Mouse (Mus musculus): ENCODE results near the gene Wbp1l. TPM values are rescaled to one million over a fixed set of nuclear protein-coding genes. Genes with fewer than 3 reads are reported as not detected.
A peak's percentile ranks its signal among the peaks of the same experiment; 100 is the strongest.

Wbp1l gene
- total and polyA plus RNA-seq, 3 experiments, result 52.9 to 70.0 TPM; not detected in 1

- peaks cover 5 to 36% of the 10 kb centered on the region in 2 experiments for H3K4me1 ChIP-seq (ENCODE audit: control insufficient read depth in 1 of 2, insufficient read depth in 2 of 2, low read length in 2 of 2)
- no peaks in the 10 kb centered on the region for H3K27me3 ChIP-seq (ENCODE audit: control insufficient read depth in 1 of 2, insufficient read depth in 2 of 2, low read length in 2 of 2)
- no peak overlapping the region for H3K4me3 ChIP-seq (ENCODE audit: control insufficient read depth in 1 of 2, insufficient read depth in 1 of 2, low read depth in 2 of 2, low read length in 2 of 2)
- no peak overlapping the region for H3K27ac ChIP-seq (ENCODE audit: control insufficient read depth, low read depth, low read length)
- no peak for TF ChIP-seq POLR2AphosphoS5 (IDR thresholded peaks at IDR 0.05; ENCODE audit: borderline replicate concordance, low read depth, low read length)
- TF ChIP-seq CTCF (IDR thresholded peaks at IDR 0.05 in 2 of 3, conservative IDR thresholded peaks at IDR 0.05 in 1 of 3; ENCODE audit: control insufficient read depth in 1 of 3, insufficient read depth in 1 of 3, low read depth in 2 of 3, low read length in 3 of 3, poor library complexity in 1 of 3, severe bottlenecking in 1 of 3), result no peak
- no peak for TF ChIP-seq NELFE (IDR thresholded peaks at IDR 0.05; ENCODE audit: low read depth, low read length)
- TF ChIP-seq RCOR1 (IDR thresholded peaks at IDR 0.05; ENCODE audit: low read depth, low read length), result no peak
- TF ChIP-seq SMC3 (IDR thresholded peaks at IDR 0.05; ENCODE audit: low read depth, low read length), result no peak
- no peak for TF ChIP-seq POLR2AphosphoS2 (IDR thresholded peaks at IDR 0.05; ENCODE audit: low read length)
- no peak for TF ChIP-seq MYB (IDR thresholded peaks at IDR 0.05; ENCODE audit: low read depth, low read length)
- no peak for TF ChIP-seq HCFC1 (IDR thresholded peaks at IDR 0.05; ENCODE audit: low read depth, low read length)
- no peak for TF ChIP-seq TAL1 (IDR thresholded peaks at IDR 0.05; ENCODE audit: low read length)
- TF ChIP-seq TCF12 (IDR thresholded peaks at IDR 0.05; ENCODE audit: low read depth, low read length), result no peak
- TF ChIP-seq MAX (IDR thresholded peaks at IDR 0.05; ENCODE audit: low read length), result no peak
- no peaks in the 10 kb centered on the region; the same call in 1 of the 2 replicates for H3K79me2 ChIP-seq (ENCODE audit: control insufficient read depth, insufficient read depth, low read length, poor library complexity)
- no peaks in the 10 kb centered on the region for H3K9me3 ChIP-seq (replicated peaks; ENCODE audit: insufficient read depth, low read length)
- no peak overlapping the region for H3K9ac ChIP-seq (ENCODE audit: control insufficient read depth, low read depth, low read length, poor library complexity, severe bottlenecking)
- no peak for DNase-seq (ENCODE audit: low read depth, low spot score)
- H3K36me3 ChIP-seq (ENCODE audit: control insufficient read depth in 1 of 2, insufficient read depth in 2 of 2, low read length in 2 of 2), result peaks cover 0 to 17% of the 10 kb centered on the region in 2 experiments; a peak in 2 of 4 replicates
These were observed 98.1 kb downstream of the Wbp1l start for GRCm38 (mm10) chr19:46696943-46697342.

GRCm38 (mm10) chr19:46697840-46698517 is 99.1 kb downstream of the Wbp1l start:
- DNase-seq (ENCODE audit: low read depth, low spot score), result peak; percentile 81
- Histone ChIP-seq H3K4me3 (ENCODE audit: control insufficient read depth in 1 of 2, insufficient read depth in 1 of 2, low read depth in 2 of 2, low read length in 2 of 2) (peak overlapping the region; percentile 32 to 39), H3K4me1 (ENCODE audit: control insufficient read depth in 1 of 2, insufficient read depth in 2 of 2, low read length in 2 of 2) (peaks cover 5 to 32% of the 10 kb centered on the region in 2 experiments), H3K27me3 (ENCODE audit: control insufficient read depth in 1 of 2, insufficient read depth in 2 of 2, low read length in 2 of 2) (no peaks in the 10 kb centered on the region), H3K27ac (ENCODE audit: control insufficient read depth, low read depth, low read length) (peak overlapping the region; percentile 50), H3K36me3 (ENCODE audit: control insufficient read depth in 1 of 2, insufficient read depth in 2 of 2, low read length in 2 of 2) (peaks cover 0 to 17% of the 10 kb centered on the region in 2 experiments; a peak in 2 of 4 replicates), H3K9ac (ENCODE audit: control insufficient read depth, low read depth, low read length, poor library complexity, severe bottlenecking) (peak overlapping the region; percentile 54), H3K9me3 (replicated peaks; ENCODE audit: insufficient read depth, low read length) (no peaks in the 10 kb centered on the region), H3K79me2 (ENCODE audit: control insufficient read depth, insufficient read depth, low read length, poor library complexity) (no peaks in the 10 kb centered on the region; the same call in 1 of the 2 replicates)
- peak; percentile 50; the same call in 1 of the 2 replicates for TF ChIP-seq SIN3A (IDR thresholded peaks at IDR 0.05; ENCODE audit: low read length)
- peak; percentile 43; the same call in 1 of the 2 replicates for TF ChIP-seq MAX (IDR thresholded peaks at IDR 0.05; ENCODE audit: low read length)
- TF ChIP-seq RCOR1 (IDR thresholded peaks at IDR 0.05; ENCODE audit: low read depth, low read length), result no peak
- TF ChIP-seq TBP (IDR thresholded peaks at IDR 0.05; ENCODE audit: low read depth, low read length), result peak; percentile 22; the same call in 1 of the 2 replicates
- TF ChIP-seq USF1 (IDR thresholded peaks at IDR 0.05; ENCODE audit: low read depth, low read length), result no peak
- no peak; the same call in 1 of the 2 replicates for TF ChIP-seq TCF12 (IDR thresholded peaks at IDR 0.05; ENCODE audit: low read depth, low read length)
- TF ChIP-seq ZNF384 (IDR thresholded peaks at IDR 0.05; ENCODE audit: low read depth, low read length), result peak; percentile 47
- no peak for TF ChIP-seq ELF1 (IDR thresholded peaks at IDR 0.05; ENCODE audit: low read depth, low read length)
- peak; percentile 87 for TF ChIP-seq ETS1 (IDR thresholded peaks at IDR 0.05; ENCODE audit: low read depth, low read length)
- TF ChIP-seq TAL1 (IDR thresholded peaks at IDR 0.05; ENCODE audit: low read length), result 0 out of 2 replicates have a peak, but pooled peaks have one; percentile 9
- TF ChIP-seq EP300 (IDR thresholded peaks at IDR 0.05; ENCODE audit: low read depth in 1 of 2, low read length in 2 of 2), result peak in 1 of 2 experiments; percentile 68; a peak in 2 of 4 replicates
- peak; percentile 34; the same call in 1 of the 2 replicates for TF ChIP-seq HCFC1 (IDR thresholded peaks at IDR 0.05; ENCODE audit: low read depth, low read length)
- no peak for TF ChIP-seq E2F4 (IDR thresholded peaks at IDR 0.05; ENCODE audit: borderline replicate concordance, low read depth, low read length)
- 0 out of 4 replicates have a peak, but pooled peaks of 1 of the 2 experiments have one; percentile 26 for TF ChIP-seq POLR2A (IDR thresholded peaks at IDR 0.05; ENCODE audit: control insufficient read depth in 1 of 2, insufficient read depth in 1 of 2, low read depth in 1 of 2, low read length in 2 of 2, poor library complexity in 1 of 2)
- 0 out of 2 replicates have a peak, but pooled peaks have one; percentile 15 for TF ChIP-seq MYC (IDR thresholded peaks at IDR 0.05; ENCODE audit: low read depth, low read length)
- no peak for TF ChIP-seq POLR2AphosphoS5 (IDR thresholded peaks at IDR 0.05; ENCODE audit: borderline replicate concordance, low read depth, low read length)

Data from MEL (cell line).